Mouse (Mus musculus) liver, embryonic 14.5 days (tissue): ENCODE measurements at regions not wholly inside any gene's neighbourhood (a gene's known extent, or its start where the extent isn't known, plus 50 kb on each side); places are given as distances from the start of the nearest gene placed in this dataset.

Experiments used
- ATAC-seq: fragments of 200-750 bp; cut with Nextera tagmentation; 2 replicates; pipeline ENCODE4 v1.8.0; 2017; ENCODE audit warnings: moderate number of reproducible peaks, mild to moderate bottlenecking, moderate library complexity; ENCODE audit not compliant: insufficient read depth
- DNase-seq, 3 experiments: peaks; one replicate each; pipeline ENCODE4 v3.0.0-alpha.2; 2012 to 2013; ENCODE audit warnings: low read depth in 3 of 3, low spot score in 3 of 3
- H3K27ac ChIP-seq: fragments of 300-500 bp; sonication (generic); 2 replicates; pipeline ENCODE4 v1.5.1; 2014; ENCODE audit warnings: moderate library complexity, mild to moderate bottlenecking, control low read depth, inconsistent platforms
- H3K27me3 ChIP-seq: fragments of 300-500 bp; sonication (generic); 2 replicates; pipeline ENCODE4 v1.6.1; 2014; ENCODE audit warnings: mild to moderate bottlenecking, low read length, moderate library complexity; ENCODE audit not compliant: control insufficient read depth, insufficient read depth
- H3K36me3 ChIP-seq: fragments of 300-500 bp; sonication (generic); replicated peaks from 2 replicates; pipeline ENCODE4 v1.6.1; 2014; ENCODE audit warnings: low read depth; ENCODE audit not compliant: control insufficient read depth, insufficient read depth
- H3K4me1 ChIP-seq, 2 experiments: fragments of 200-500 bp in 1 of 2; fragments of 300-500 bp in 1 of 2; sonication (generic) in 1 of 2; replicated peaks; 2 replicates each; pipeline ENCODE4 v1.6.1; 2012 to 2014; ENCODE audit warnings: antibody characterized with exemption in 1 of 2, inconsistent platforms in 1 of 2, low read length in 1 of 2; ENCODE audit not compliant: control insufficient read depth in 2 of 2, insufficient read depth in 2 of 2
- H3K4me2 ChIP-seq: fragments of 300-500 bp; sonication (generic); 2 replicates; pipeline ENCODE4 v1.6.1; 2014; ENCODE audit warnings: low read depth, mild to moderate bottlenecking, control low read depth, moderate library complexity
- H3K4me3 ChIP-seq, 2 experiments: fragments of 200-500 bp in 1 of 2; fragments of 300-500 bp in 1 of 2; sonication (generic) in 1 of 2; 2 replicates each; pipeline ENCODE4 v1.5.1; 2012 to 2014; ENCODE audit warnings: low read depth in 2 of 2, low read length in 2 of 2, mild to moderate bottlenecking in 2 of 2, control low read depth in 1 of 2, inconsistent platforms in 1 of 2, moderate library complexity in 1 of 2; ENCODE audit not compliant: insufficient read depth in 1 of 2
- H3K9ac ChIP-seq: fragments of 300-500 bp; sonication (generic); replicated peaks from 2 replicates; pipeline ENCODE4 v1.6.1; 2014; ENCODE audit warnings: mild to moderate bottlenecking, control low read depth, moderate library complexity
- H3K9me3 ChIP-seq: fragments of 300-500 bp; sonication (generic); 2 replicates; pipeline ENCODE4 v1.6.1; 2016; ENCODE audit warnings: low read length, mixed read lengths; ENCODE audit not compliant: control insufficient read depth
- CTCF ChIP-seq: IDR thresholded peaks from 2 replicates; pipeline ENCODE4 v1.5.1; 2016; ENCODE audit warnings: antibody characterized with exemption, low read depth, control low read depth
- EP300 ChIP-seq: IDR thresholded peaks from 2 replicates; pipeline ENCODE4 v1.6.1; 2016; ENCODE audit warnings: antibody characterized with exemption, low read depth
- WGBS: fragments of 180-500 bp; shearing (Covaris S2); extraction: QIAGEN DNeasy Blood & Tissue Kit; methylation state at CpG from one replicate; pipeline ENCODE4 v1.1.7; 2014; ENCODE audit not compliant: insufficient replicate concordance; 5-methylcytosine and 5-hydroxymethylcytosine counted together

DNA sequence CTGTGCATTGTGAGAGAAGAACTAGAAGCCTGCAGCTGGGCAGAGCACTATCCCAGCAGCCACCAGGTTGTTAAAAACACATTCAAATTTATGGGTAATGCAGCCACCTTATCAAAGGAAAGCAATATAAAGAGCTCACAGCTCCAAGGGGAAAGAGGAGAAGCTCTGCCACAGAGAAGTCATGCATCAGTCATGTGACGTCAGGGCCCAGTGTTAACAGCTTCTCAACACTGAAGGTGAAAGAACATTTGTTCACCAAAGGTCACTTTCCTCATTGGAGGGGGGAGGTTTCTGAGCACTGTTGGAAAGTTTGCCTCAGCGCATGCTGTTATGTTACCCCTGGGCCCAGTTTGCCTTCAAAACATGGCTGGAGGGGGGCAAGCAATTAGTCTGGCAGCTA, 143.0 kb downstream of the Atp6ap1l start:
- Histone ChIP-seq H3K4me1 (no peaks in the 10 kb centered on the region; a peak in 2 of 4 replicates), H3K4me3 (no peak overlapping the region), H3K27ac (no peak overlapping the region), H3K4me2 (no peak overlapping the region), H3K9me3 (no peaks in the 10 kb centered on the region), H3K36me3 (no peaks in the 10 kb centered on the region), H3K27me3 (no peaks in the 10 kb centered on the region), H3K9ac (no peak overlapping the region)
- no peak for TF ChIP-seq CTCF
- no peak for TF ChIP-seq EP300
- no peak for ATAC-seq
- 72% methylated on average over 2 of the region's 2 CpGs for WGBS
- no peak for DNase-seq

DNA sequence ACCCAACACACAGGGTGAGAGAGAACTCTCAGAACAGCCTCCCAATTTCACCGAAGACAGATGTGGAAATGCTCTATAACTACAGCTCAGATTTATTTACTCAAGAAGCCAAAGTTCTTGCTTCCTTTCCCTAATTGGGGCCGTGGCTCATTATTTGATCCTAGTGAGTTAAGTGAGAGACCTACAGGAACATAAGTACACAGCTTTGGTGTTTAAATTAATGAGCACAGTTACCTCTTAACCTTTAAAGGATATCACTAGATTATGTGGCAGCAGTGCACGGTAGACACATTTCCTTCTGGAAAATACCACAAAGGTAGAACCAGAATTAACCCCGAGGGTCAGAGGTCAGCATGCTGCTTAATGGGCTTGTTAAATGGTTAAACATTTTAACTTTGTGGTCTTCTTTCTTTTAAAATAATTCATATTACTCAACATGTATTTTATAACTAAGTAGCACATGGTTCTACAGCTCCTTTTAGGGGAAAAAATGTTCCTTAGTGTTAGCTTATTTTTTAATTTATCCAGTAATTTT, 144.6 kb downstream of the Atp6ap1l start:
- no peak for DNase-seq
- H3K9ac ChIP-seq, result no peak overlapping the region
- H3K36me3 ChIP-seq, result no peaks in the 10 kb centered on the region
- no peak overlapping the region for H3K4me2 ChIP-seq
- WGBS, result 53% methylated on average over 4 of the region's 4 CpGs
- H3K27ac ChIP-seq, result no peak overlapping the region
- H3K4me1 ChIP-seq, result no peaks in the 10 kb centered on the region; a peak in 2 of 4 replicates
- no peak for ATAC-seq
- no peaks in the 10 kb centered on the region for H3K27me3 ChIP-seq
- H3K9me3 ChIP-seq, result no peaks in the 10 kb centered on the region
- TF ChIP-seq CTCF (no peak), EP300 (no peak)
- no peak overlapping the region for H3K4me3 ChIP-seq

DNA sequence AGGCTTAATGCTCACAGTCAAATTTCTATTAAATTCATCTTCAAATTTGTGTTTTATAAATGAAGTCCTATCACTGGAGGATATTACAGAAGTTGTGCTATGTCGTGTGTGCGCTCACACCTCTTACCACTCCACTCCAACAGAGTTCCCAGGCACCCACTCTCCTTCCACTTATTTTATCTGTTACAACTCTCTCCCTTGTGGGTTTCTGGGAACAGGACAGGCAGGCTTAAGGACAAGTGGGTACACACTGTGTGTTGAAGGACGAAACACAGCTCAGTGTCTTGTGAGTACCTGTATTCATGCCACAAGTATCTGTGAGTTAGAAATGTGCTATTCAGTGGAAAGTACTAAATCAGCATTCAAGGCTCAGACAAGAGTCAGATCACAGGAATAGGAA, 150.7 kb downstream of the Atp6ap1l start:
- 61% methylated on average over 3 of the region's 3 CpGs for WGBS
- TF ChIP-seq EP300 (no peak), CTCF (no peak)
- Histone ChIP-seq H3K4me3 (no peak overlapping the region), H3K4me1 (no peaks in the 10 kb centered on the region), H3K27ac (no peak overlapping the region), H3K36me3 (no peaks in the 10 kb centered on the region), H3K27me3 (no peaks in the 10 kb centered on the region), H3K9me3 (no peaks in the 10 kb centered on the region), H3K4me2 (no peak overlapping the region), H3K9ac (no peak overlapping the region)
- ATAC-seq (no peak), DNase-seq (no peak)

DNA sequence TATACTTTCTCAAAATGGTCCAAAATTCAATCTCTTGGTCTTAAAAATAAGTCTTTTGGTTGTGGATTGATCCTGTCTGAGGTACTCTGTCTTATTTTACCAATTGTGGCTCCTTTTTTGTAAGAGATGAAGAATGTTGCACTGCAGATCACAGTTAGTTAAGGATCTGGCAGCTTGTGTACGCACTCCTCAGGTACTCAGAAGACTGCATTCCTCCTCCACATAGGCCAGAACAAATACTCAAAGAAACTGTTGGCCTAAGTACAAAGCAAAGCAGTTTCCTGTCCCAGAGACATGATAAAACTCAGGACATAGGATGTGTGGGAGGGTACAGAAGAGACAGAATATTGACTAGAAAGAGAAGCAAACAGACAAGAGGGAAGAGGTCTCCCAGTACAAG, 155.4 kb downstream of the Atp6ap1l start:
- TF ChIP-seq EP300, result no peak
- TF ChIP-seq CTCF, result no peak
- 57% methylated on average over 1 of the region's 1 CpGs for WGBS
- Histone ChIP-seq H3K27me3 (no peaks in the 10 kb centered on the region), H3K36me3 (no peaks in the 10 kb centered on the region), H3K4me2 (no peak overlapping the region), H3K9me3 (no peaks in the 10 kb centered on the region), H3K4me1 (no peaks in the 10 kb centered on the region), H3K9ac (no peak overlapping the region), H3K4me3 (no peak overlapping the region), H3K27ac (no peak overlapping the region)
- DNase-seq, result no peak
- no peak for ATAC-seq

DNA sequence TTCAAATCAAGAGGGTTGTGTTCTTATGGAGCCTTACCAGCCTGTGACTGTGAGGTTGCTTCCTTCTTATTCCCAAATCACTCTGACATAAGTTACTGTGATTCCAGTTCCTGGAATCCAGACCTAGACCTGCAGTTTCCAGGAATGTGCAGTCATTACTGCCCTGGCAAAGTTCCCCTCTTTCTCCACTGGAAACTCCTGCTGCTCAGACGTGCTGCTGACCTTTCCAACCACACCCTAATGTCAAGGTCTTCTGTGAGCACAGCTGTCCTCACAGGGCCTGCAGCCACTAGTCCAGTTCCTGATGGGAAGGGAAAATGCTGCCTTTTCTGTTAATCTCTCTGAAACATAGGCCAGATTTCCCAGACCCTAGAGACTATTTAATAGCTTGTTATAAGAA, 160.1 kb downstream of the Atp6ap1l start:
- WGBS, result 17% methylated on average over 1 of the region's 1 CpGs
- no peak overlapping the region for H3K4me2 ChIP-seq
- DNase-seq (no peak), ATAC-seq (no peak)
- H3K4me1 ChIP-seq, result no peaks in the 10 kb centered on the region
- H3K36me3 ChIP-seq, result no peaks in the 10 kb centered on the region
- no peaks in the 10 kb centered on the region for H3K9me3 ChIP-seq
- TF ChIP-seq CTCF (no peak), EP300 (no peak)
- H3K27me3 ChIP-seq, result no peaks in the 10 kb centered on the region
- H3K4me3 ChIP-seq, result no peak overlapping the region
- H3K27ac ChIP-seq, result no peak overlapping the region
- H3K9ac ChIP-seq, result no peak overlapping the region
